Comparison of ENCODE assay signal across 25 mouse cellular contexts in the genomic region with DNA sequence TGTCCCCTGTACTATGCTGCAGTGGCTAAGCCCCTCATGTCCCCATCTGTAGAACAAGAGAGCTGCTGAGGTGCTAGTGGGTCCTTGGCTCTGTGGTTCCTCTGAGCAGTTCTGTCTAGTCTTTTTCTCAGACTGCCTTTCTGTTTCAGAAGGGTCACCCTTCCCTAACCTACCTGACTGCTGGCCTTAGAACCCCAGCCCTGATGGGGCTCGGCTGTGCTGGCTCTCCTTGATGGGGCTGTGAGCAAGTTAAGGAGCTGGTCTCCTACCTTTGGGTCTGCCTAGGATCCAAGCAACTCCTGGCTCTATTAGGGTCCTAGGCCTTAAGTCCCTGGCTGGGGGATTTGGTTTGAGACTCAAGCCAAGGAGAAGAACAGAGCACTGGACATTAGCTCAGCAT. TPM values are rescaled to one million over a fixed set of nuclear protein-coding genes. Genes with fewer than 3 reads are reported as not detected.
DNase-seq lines count a peak whose midpoint lies in the region; ATAC-seq and TF ChIP-seq lines count a peak whose summit lies in the region.
"Had no signal": no experiment of that assay in that cellular context is flagged by ENCODE, and none has a peak within 500 bp of the region (broad histone marks: within the 10 kb centered on the region; RNA-seq: fewer than 3 reads in every experiment).

No protein-coding gene starts in this region.

- H3K4me2 ChIP-seq in heart, embryonic 15.5 days = no peak overlapping the region
- H3K4me2 ChIP-seq in kidney, postnatal 0 days (ENCODE audit: low read length) = no peak overlapping the region
- no peak overlapping the region for H3K4me2 ChIP-seq in neural tube, embryonic 13.5 days
- H3K4me2 ChIP-seq: forebrain, embryonic 13.5 days; heart, embryonic 13.5 days; hindbrain, embryonic 13.5 days had no signal

- TF ChIP-seq CTCF in heart, adult 2 months (IDR thresholded peaks at IDR 0.05) = no peak
- TF ChIP-seq CTCF in kidney, postnatal 0 days (IDR thresholded peaks at IDR 0.05; ENCODE audit: low read depth) = no peak

- no peak for TF ChIP-seq EP300 in heart, adult 2 months (IDR thresholded peaks at IDR 0.05; ENCODE audit: insufficient read depth, low read depth, low read length)

- TF ChIP-seq POLR2A in heart, adult 2 months (IDR thresholded peaks at IDR 0.05; ENCODE audit: insufficient read depth, low read depth, low read length) = no peak

- WGBS in heart, embryonic 15.5 days = 96% methylated on average over 1 of the region's 1 CpGs
- 73% methylated on average over 1 of the region's 1 CpGs for WGBS in heart, adult 2 months
- WGBS in kidney, postnatal 0 days = 83% methylated on average over 1 of the region's 1 CpGs
- 91% methylated on average over 1 of the region's 1 CpGs for WGBS in neural tube, embryonic 13.5 days

- H3K27ac ChIP-seq in heart, embryonic 15.5 days = 0 out of 2 replicates have a peak overlapping the region, but pooled peaks have one; percentile 37
- H3K27ac ChIP-seq in heart, adult 2 months = no peak overlapping the region
- peak overlapping the region; percentile 44 for H3K27ac ChIP-seq in kidney, postnatal 0 days
- H3K27ac ChIP-seq in neural tube, embryonic 13.5 days (replicated peaks) = no peak overlapping the region
- H3K27ac ChIP-seq: forebrain, embryonic 10.5 days; forebrain, embryonic 13.5 days; heart, embryonic 10.5 days; heart, embryonic 13.5 days; hindbrain, embryonic 10.5 days; hindbrain, embryonic 13.5 days had no signal

- no peak for ATAC-seq in heart, embryonic 15.5 days (replicated peaks; ENCODE audit: insufficient number of reproducible peaks, insufficient read depth, low FRiP score, low read depth)
- no peak for ATAC-seq in kidney, postnatal 0 days (replicated peaks; ENCODE audit: low FRiP score, low read depth)
- no peak for ATAC-seq in neural tube, embryonic 13.5 days (ENCODE audit: low read depth)
- ATAC-seq: forebrain, embryonic 13.5 days; forebrain, embryonic 16.5 days; hindbrain, embryonic 16.5 days; Patski had no signal

- peaks cover 58% of the 10 kb centered on the region for H3K36me3 ChIP-seq in heart, embryonic 15.5 days
- no peaks in the 10 kb centered on the region for H3K36me3 ChIP-seq in heart, adult 2 months (ENCODE audit: control insufficient read depth, insufficient read depth, low read length)
- H3K36me3 ChIP-seq in kidney, postnatal 0 days (ENCODE audit: insufficient read depth, low read length) = peaks cover 41% of the 10 kb centered on the region
- H3K36me3 ChIP-seq in neural tube, embryonic 13.5 days = peaks cover 81% of the 10 kb centered on the region

- 0 out of 2 replicates have a peak, but pooled peaks cover 4% of the 10 kb centered on the region for H3K79me2 ChIP-seq in heart, adult 2 months (replicated peaks; ENCODE audit: control insufficient read depth, insufficient read depth, low read length)

- peaks cover 10% of the 10 kb centered on the region for H3K4me1 ChIP-seq in heart, embryonic 15.5 days (replicated peaks)
- H3K4me1 ChIP-seq in heart, adult 2 months (ENCODE audit: control insufficient read depth, insufficient read depth, low read length) = peaks cover 2% of the 10 kb centered on the region; the same call in 1 of the 2 replicates
- H3K4me1 ChIP-seq in kidney, postnatal 0 days (replicated peaks; ENCODE audit: insufficient read depth, low read length) = no peaks in the 10 kb centered on the region
- no peaks in the 10 kb centered on the region for H3K4me1 ChIP-seq in neural tube, embryonic 13.5 days (replicated peaks)
- H3K4me1 ChIP-seq: forebrain, embryonic 10.5 days; forebrain, embryonic 13.5 days; hindbrain, embryonic 10.5 days; hindbrain, embryonic 13.5 days had no signal

- no peaks in the 10 kb centered on the region for H3K9me3 ChIP-seq in heart, embryonic 15.5 days (replicated peaks)
- H3K9me3 ChIP-seq in kidney, postnatal 0 days (replicated peaks; ENCODE audit: low read length) = no peaks in the 10 kb centered on the region
- no peaks in the 10 kb centered on the region for H3K9me3 ChIP-seq in neural tube, embryonic 13.5 days
- H3K9me3 ChIP-seq: forebrain, embryonic 13.5 days; G1E; heart, embryonic 10.5 days; heart, embryonic 13.5 days; hindbrain, embryonic 10.5 days; hindbrain, embryonic 13.5 days had no signal

- no peak for DNase-seq in heart, adult 2 months
- no peak for DNase-seq in kidney, postnatal 0 days (ENCODE audit: low spot score)
- DNase-seq in kidney, postnatal 36 days = no peak
- no peak for DNase-seq in neural tube, embryonic 10.5 days (ENCODE audit: extremely low spot score, low spot score)
- DNase-seq: adrenal gland, postnatal 36 days; B cell, adult 2 months; cerebellum, adult 18-20 months; cerebellum, adult 9-10 months; cerebellum, postnatal 14 days; gastrocnemius, postnatal 10 days; heart, adult 18-20 months; heart, postnatal 36 days had no signal

- H3K27me3 ChIP-seq in heart, embryonic 15.5 days = no peaks in the 10 kb centered on the region
- no peaks in the 10 kb centered on the region for H3K27me3 ChIP-seq in heart, adult 2 months (ENCODE audit: control insufficient read depth, insufficient read depth, low read length)
- H3K27me3 ChIP-seq in kidney, postnatal 0 days (ENCODE audit: insufficient read depth, low read length) = no peaks in the 10 kb centered on the region
- no peaks in the 10 kb centered on the region for H3K27me3 ChIP-seq in neural tube, embryonic 13.5 days
- H3K27me3 ChIP-seq: CH12.LX; forebrain, embryonic 13.5 days; heart, embryonic 13.5 days; hindbrain, embryonic 13.5 days; Patski had no signal

- no peak overlapping the region for H3K9ac ChIP-seq in heart, embryonic 15.5 days
- no peak overlapping the region for H3K9ac ChIP-seq in heart, adult 2 months (ENCODE audit: low read depth, low read length)
- H3K9ac ChIP-seq in kidney, postnatal 0 days (ENCODE audit: low read depth, low read length) = 0 out of 2 replicates have a peak overlapping the region, but pooled peaks have one; percentile 13
- peak overlapping the region; percentile 17; the same call in 1 of the 2 replicates for H3K9ac ChIP-seq in neural tube, embryonic 13.5 days
- H3K9ac ChIP-seq: forebrain, embryonic 13.5 days; heart, embryonic 13.5 days; hindbrain, embryonic 13.5 days had no signal

- no peak overlapping the region for H3K4me3 ChIP-seq in heart, embryonic 15.5 days
- H3K4me3 ChIP-seq in heart, adult 2 months = no peak overlapping the region
- H3K4me3 ChIP-seq in kidney, postnatal 0 days (replicated peaks; ENCODE audit: low read depth, low read length) = no peak overlapping the region
- no peak overlapping the region for H3K4me3 ChIP-seq in neural tube, embryonic 13.5 days
- H3K4me3 ChIP-seq: forebrain, embryonic 10.5 days; forebrain, embryonic 13.5 days; heart, embryonic 10.5 days; heart, embryonic 13.5 days; hindbrain, embryonic 10.5 days; hindbrain, embryonic 13.5 days had no signal

- intact Hi-C loops in heart, adult 2 months (cut with DNase I) = no loop called here

RNA-seq across cellular contexts. Expression of gene Pam16, which starts 9.5 kb away (rescaled TPM):
- 118 and 125 TPM in 2 replicates for polyA plus RNA-seq in heart, embryonic 15.5 days (2015; fragmentation: Nextera tagmentation; extraction: Ambion mirVana)
- total RNA-seq in heart, adult 2 months (2021) = 100 to 1,000 TPM; 119 to 165 TPM
- 36.3 and 39.4 TPM in 2 replicates for polyA plus RNA-seq in heart, adult 2 months (2012; rRNA removed)
- 105 and 106 TPM in 2 replicates for polyA plus RNA-seq in kidney, postnatal 0 days (2015; fragmentation: Nextera tagmentation; extraction: Ambion mirVana)
- polyA plus RNA-seq in neural tube, embryonic 13.5 days (2015; fragmentation: Nextera tagmentation; extraction: Ambion mirVana) = 152 and 169 TPM in 2 replicates

RNA-seq across cellular contexts. Expression of gene Glis2, which starts 20.8 kb away (rescaled TPM):
- 17.7 and 17.9 TPM in 2 replicates for polyA plus RNA-seq in heart, embryonic 15.5 days (2015; fragmentation: Nextera tagmentation; extraction: Ambion mirVana)
- 10 to 100 TPM; 10.0 to 11.1 TPM for total RNA-seq in heart, adult 2 months (2021)
- 17.3 and 23.8 TPM in 2 replicates for polyA plus RNA-seq in heart, adult 2 months (2012; rRNA removed)
- polyA plus RNA-seq in kidney, postnatal 0 days (2015; fragmentation: Nextera tagmentation; extraction: Ambion mirVana) = 74.6 and 78.8 TPM in 2 replicates
- polyA plus RNA-seq in neural tube, embryonic 13.5 days (2015; fragmentation: Nextera tagmentation; extraction: Ambion mirVana) = 22.2 and 28.8 TPM in 2 replicates

RNA-seq across cellular contexts. Expression of gene Vasn, which starts 24.4 kb away (rescaled TPM):
- 14.7 and 20.7 TPM in 2 replicates for polyA plus RNA-seq in heart, embryonic 15.5 days (2015; fragmentation: Nextera tagmentation; extraction: Ambion mirVana)
- 10 to 100 TPM in 1 of 2 experiments, 1 to 10 TPM in 1; 9.2 to 10.5 TPM for total RNA-seq in heart, adult 2 months (2021)
- 23.9 and 24.2 TPM in 2 replicates for polyA plus RNA-seq in heart, adult 2 months (2012; rRNA removed)
- 20.4 and 21.1 TPM in 2 replicates for polyA plus RNA-seq in kidney, postnatal 0 days (2015; fragmentation: Nextera tagmentation; extraction: Ambion mirVana)
- polyA plus RNA-seq in neural tube, embryonic 13.5 days (2015; fragmentation: Nextera tagmentation; extraction: Ambion mirVana) = 6.7 TPM in 2 replicates

RNA-seq across cellular contexts. Expression of gene Dnaja3, which starts 24.5 kb away (rescaled TPM):
- polyA plus RNA-seq in heart, embryonic 15.5 days (2015; fragmentation: Nextera tagmentation; extraction: Ambion mirVana) = 78.3 and 79.6 TPM in 2 replicates
- total RNA-seq in heart, adult 2 months (2021) = 100 to 1,000 TPM; 138 to 150 TPM
- polyA plus RNA-seq in heart, adult 2 months (2012; rRNA removed) = 80.8 and 104 TPM in 2 replicates
- polyA plus RNA-seq in kidney, postnatal 0 days (2015; fragmentation: Nextera tagmentation; extraction: Ambion mirVana) = 87.8 and 89.3 TPM in 2 replicates
- 55.7 and 59.2 TPM in 2 replicates for polyA plus RNA-seq in neural tube, embryonic 13.5 days (2015; fragmentation: Nextera tagmentation; extraction: Ambion mirVana)

RNA-seq across cellular contexts. Expression of gene Tfap4, which starts 55.6 kb away (rescaled TPM):
- polyA plus RNA-seq in heart, embryonic 15.5 days (2015; fragmentation: Nextera tagmentation; extraction: Ambion mirVana) = 5.6 and 7.1 TPM in 2 replicates
- total RNA-seq in heart, adult 2 months (2021) = 1 to 10 TPM; 3.2 to 3.4 TPM
- 2.4 and 2.9 TPM in 2 replicates for polyA plus RNA-seq in heart, adult 2 months (2012; rRNA removed)
- polyA plus RNA-seq in kidney, postnatal 0 days (2015; fragmentation: Nextera tagmentation; extraction: Ambion mirVana) = 17.2 and 19.6 TPM in 2 replicates
- polyA plus RNA-seq in neural tube, embryonic 13.5 days (2015; fragmentation: Nextera tagmentation; extraction: Ambion mirVana) = 10.2 TPM in 2 replicates

Comparison
In these comparisons a context has a peak if more than half of its experiments do, and no peak if none do; other contexts are left out.
1. H3K27ac ChIP-seq: peak in heart, embryonic 15.5 days (single experiment) and kidney, postnatal 0 days (single experiment); none in heart, adult 2 months (single experiment) and neural tube, embryonic 13.5 days (single experiment).
2. H3K9ac ChIP-seq: peak in kidney, postnatal 0 days (single experiment) and neural tube, embryonic 13.5 days (single experiment); none in heart, embryonic 15.5 days (single experiment) and heart, adult 2 months (single experiment).